Mouse (Mus musculus) forebrain, embryonic 15.5 days (tissue): Measurements from ENCODE around the gene Gramd1b. TPM values are rescaled to one million over a fixed set of nuclear protein-coding genes. Genes with fewer than 3 reads are reported as not detected.

Experiments used
- ATAC-seq: fragments of 200-750 bp; cut with Nextera tagmentation; replicated peaks from 2 replicates; pipeline ENCODE4 v1.8.0; 2017; ENCODE audit warnings: mild to moderate bottlenecking, moderate TSS enrichment, moderate library complexity
- H3K27ac ChIP-seq: fragments of 300-500 bp; sonication (generic); replicated peaks from 2 replicates; pipeline ENCODE4 v1.5.1; 2015; ENCODE audit warnings: mild to moderate bottlenecking, inconsistent platforms
- H3K27me3 ChIP-seq: fragments of 300-500 bp; sonication (generic); 2 replicates; pipeline ENCODE4 v1.6.1; 2015; ENCODE audit warnings: inconsistent platforms
- H3K36me3 ChIP-seq: fragments of 300-500 bp; sonication (generic); 2 replicates; pipeline ENCODE4 v1.6.1; 2015; ENCODE audit warnings: mild to moderate bottlenecking, inconsistent platforms
- H3K4me1 ChIP-seq: fragments of 300-500 bp; sonication (generic); 2 replicates; pipeline ENCODE4 v1.6.1; 2015; ENCODE audit warnings: inconsistent platforms
- H3K4me2 ChIP-seq: fragments of 300-500 bp; sonication (generic); replicated peaks from 2 replicates; pipeline ENCODE4 v1.6.1; 2015; ENCODE audit warnings: mild to moderate bottlenecking, inconsistent platforms
- H3K4me3 ChIP-seq: fragments of 300-500 bp; sonication (generic); 2 replicates; pipeline ENCODE4 v1.5.1; 2015; ENCODE audit warnings: mild to moderate bottlenecking, inconsistent platforms
- H3K9ac ChIP-seq: fragments of 300-500 bp; sonication (generic); replicated peaks from 2 replicates; pipeline ENCODE4 v1.6.1; 2015; ENCODE audit warnings: mild to moderate bottlenecking, inconsistent platforms
- H3K9me3 ChIP-seq: fragments of 300-500 bp; sonication (generic); 2 replicates; pipeline ENCODE4 v1.6.1; 2016; ENCODE audit warnings: inconsistent platforms
- WGBS: fragments of 180-500 bp; shearing (Covaris S2); methylation state at CpG from one replicate; pipeline ENCODE4 v1.1.7; 2015; ENCODE audit warnings: mixed read lengths; 5-methylcytosine and 5-hydroxymethylcytosine counted together
- polyA plus RNA-seq: library from polyadenylated mRNA; unstranded; fragments of >200 nt; fragmentation: Nextera tagmentation; extraction: Ambion mirVana; gene quantifications from 2 replicates; pipeline ENCODE4 v1.2.1, GENCODE M21; 2015

Gene Gramd1b
- polyA plus RNA-seq, 1 experiment from 2014 or later: 18.2 TPM

DNA sequence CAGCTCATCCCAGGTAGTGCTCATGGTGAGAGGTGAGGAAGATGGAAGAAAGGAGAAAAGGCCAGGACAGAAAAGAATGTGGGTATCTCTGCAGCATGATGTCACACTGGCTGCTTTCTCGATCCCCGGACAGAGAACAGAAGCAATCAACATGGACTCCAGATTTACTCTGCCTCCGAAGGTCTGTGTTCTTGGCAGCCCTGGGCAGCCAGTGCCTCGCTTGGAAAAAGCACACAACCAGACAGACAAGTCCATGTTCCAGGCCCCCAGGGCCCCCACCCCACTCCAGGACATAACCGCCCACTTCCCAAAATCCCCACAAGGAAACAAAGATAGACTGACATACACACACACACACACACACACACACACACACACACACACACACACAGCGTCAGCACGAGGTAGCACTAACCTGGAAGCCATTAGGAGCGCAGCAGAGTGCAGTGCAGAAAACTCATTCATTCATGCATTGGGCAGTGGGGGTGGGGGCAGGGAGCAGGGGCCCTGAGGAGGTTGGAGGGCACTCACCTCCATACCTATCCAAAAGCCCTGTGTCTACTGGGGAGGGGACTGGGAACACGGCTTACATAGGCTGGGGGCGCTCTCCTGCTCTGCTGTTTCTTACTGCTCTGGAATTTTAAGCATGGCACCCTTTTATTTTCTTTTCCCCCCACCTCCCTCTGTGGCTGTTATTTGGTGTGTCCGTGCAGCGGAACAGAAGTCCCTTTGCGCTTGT, 185.5 kb downstream of the Gramd1b start:
- H3K4me2 ChIP-seq: peak overlapping the region; percentile 77
- peak overlapping the region; percentile 96 for H3K27ac ChIP-seq
- peaks cover 57% of the 10 kb centered on the region for H3K4me1 ChIP-seq
- ATAC-seq: peak; percentile 71
- H3K9ac ChIP-seq: peak overlapping the region; percentile 61
- no peaks in the 10 kb centered on the region for H3K36me3 ChIP-seq
- no peaks in the 10 kb centered on the region for H3K9me3 ChIP-seq
- peak overlapping the region; percentile 47 for H3K4me3 ChIP-seq
- 12% methylated on average over 13 of the region's 13 CpGs for WGBS
- H3K27me3 ChIP-seq: no peaks in the 10 kb centered on the region

DNA sequence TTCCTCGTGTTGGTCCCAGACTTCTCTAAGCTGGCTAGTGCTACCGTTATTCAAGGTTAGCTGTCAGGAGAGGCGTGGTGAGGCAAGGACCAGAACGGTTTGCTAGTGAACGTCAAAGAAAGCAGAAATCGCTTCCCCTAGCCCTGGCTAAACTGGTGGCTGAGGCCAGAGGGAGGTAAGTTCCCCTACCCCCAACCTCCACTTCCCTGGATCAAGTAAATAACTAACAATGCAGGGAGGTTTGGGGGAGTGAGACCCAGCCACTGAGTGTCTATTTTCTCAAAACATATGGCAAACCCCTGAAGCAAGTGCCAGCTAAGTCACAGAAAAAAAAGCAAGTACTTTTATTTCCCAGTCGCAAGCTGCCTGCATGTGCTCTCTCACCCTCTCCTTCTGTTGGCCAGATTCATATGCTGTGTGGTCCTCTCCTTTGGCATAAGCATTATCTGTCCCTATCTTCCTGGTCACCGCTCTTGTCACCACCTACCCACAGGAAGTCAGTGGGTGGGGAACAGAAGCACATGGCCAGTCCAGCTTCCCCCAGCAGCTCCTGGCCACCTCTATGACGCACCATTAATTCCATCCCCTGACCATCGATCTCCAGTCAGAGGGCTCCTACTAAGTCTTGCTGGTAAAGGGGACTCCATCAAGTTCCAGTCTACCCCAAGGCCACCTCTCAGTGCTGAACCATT, 186.2 kb downstream of the Gramd1b start:
- peak overlapping the region; percentile 77 for H3K4me2 ChIP-seq
- peak overlapping the region; percentile 61 for H3K9ac ChIP-seq
- peak; percentile 0; the same call in 1 of the 2 replicates for ATAC-seq
- WGBS: 58% methylated on average over 10 of the region's 10 CpGs
- no peaks in the 10 kb centered on the region for H3K36me3 ChIP-seq
- H3K27me3 ChIP-seq: no peaks in the 10 kb centered on the region
- H3K4me3 ChIP-seq: peak overlapping the region; percentile 47
- peaks cover 59% of the 10 kb centered on the region for H3K4me1 ChIP-seq
- peak overlapping the region; percentile 96 for H3K27ac ChIP-seq
- no peaks in the 10 kb centered on the region for H3K9me3 ChIP-seq

GRCm38 (mm10) chr9:40343828-40344227, 187.4 kb downstream of the Gramd1b start:
- no peak for ATAC-seq
- Histone ChIP-seq H3K27me3 (no peaks in the 10 kb centered on the region), H3K36me3 (no peaks in the 10 kb centered on the region), H3K4me1 (peaks cover 69% of the 10 kb centered on the region), H3K9ac (no peak overlapping the region), H3K4me2 (peak overlapping the region; percentile 77), H3K9me3 (no peaks in the 10 kb centered on the region), H3K27ac (no peak overlapping the region), H3K4me3 (no peak overlapping the region)
- WGBS: 91% methylated on average over 7 of the region's 7 CpGs

GRCm38 (mm10) chr9:40343053-40343652, 188.0 kb downstream of the Gramd1b start:
- Histone ChIP-seq H3K4me1 (peaks cover 69% of the 10 kb centered on the region), H3K4me2 (peak overlapping the region; percentile 77; the same call in 1 of the 2 replicates), H3K4me3 (no peak overlapping the region), H3K9me3 (no peaks in the 10 kb centered on the region), H3K27me3 (no peaks in the 10 kb centered on the region), H3K9ac (no peak overlapping the region), H3K36me3 (no peaks in the 10 kb centered on the region), H3K27ac (no peak overlapping the region)
- ATAC-seq: no peak
- 90% methylated on average over 9 of the region's 9 CpGs for WGBS

DNA sequence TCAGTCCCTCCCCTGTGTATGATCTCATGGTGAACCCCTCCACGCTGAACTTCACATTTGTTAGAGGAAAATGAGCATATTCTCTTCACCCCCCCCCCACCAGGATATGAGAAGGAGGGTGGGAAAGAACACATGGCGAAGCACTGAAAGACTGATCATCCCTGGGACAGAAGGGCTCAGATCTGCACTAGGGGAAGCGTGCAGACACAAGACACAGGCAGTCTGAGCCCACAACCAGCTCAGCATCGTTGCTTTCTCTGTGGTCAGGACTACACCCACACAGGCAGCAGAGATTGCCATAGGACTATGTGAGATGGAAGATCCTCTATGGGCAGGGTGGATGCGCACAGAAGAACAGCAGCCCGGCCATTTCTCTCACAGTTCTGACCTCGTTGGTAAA, 189.1 kb downstream of the Gramd1b start:
- no peaks in the 10 kb centered on the region for H3K36me3 ChIP-seq
- WGBS: 85% methylated on average over 7 of the region's 7 CpGs
- H3K27ac ChIP-seq: no peak overlapping the region
- no peaks in the 10 kb centered on the region for H3K27me3 ChIP-seq
- H3K4me3 ChIP-seq: no peak overlapping the region
- no peak overlapping the region for H3K4me2 ChIP-seq
- H3K4me1 ChIP-seq: peaks cover 78% of the 10 kb centered on the region
- no peak overlapping the region for H3K9ac ChIP-seq
- no peak for ATAC-seq
- no peaks in the 10 kb centered on the region for H3K9me3 ChIP-seq

DNA sequence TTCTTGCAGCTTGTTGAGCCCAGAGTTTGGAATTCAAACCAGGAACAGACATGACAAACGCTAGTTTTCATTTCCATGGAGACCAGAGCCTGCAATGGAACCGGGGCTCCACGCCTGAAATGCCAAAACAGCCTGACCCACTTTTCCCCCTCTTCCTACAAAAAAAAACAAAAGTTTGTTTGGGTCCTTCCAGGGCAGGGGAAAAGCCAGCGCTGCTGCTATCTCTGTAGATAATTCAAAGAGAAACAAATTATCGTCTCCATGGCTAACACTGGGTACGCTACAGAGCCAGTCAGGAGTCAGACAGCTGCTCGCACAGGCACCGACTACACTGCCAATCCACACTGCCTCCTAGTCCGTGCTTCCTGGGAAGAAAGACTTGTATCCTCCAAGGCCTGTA, 191.6 kb downstream of the Gramd1b start:
- Histone ChIP-seq H3K27me3 (no peaks in the 10 kb centered on the region), H3K36me3 (no peaks in the 10 kb centered on the region), H3K9ac (no peak overlapping the region), H3K4me1 (peaks cover 71% of the 10 kb centered on the region), H3K4me3 (no peak overlapping the region), H3K27ac (0 out of 2 replicates have a peak overlapping the region, but pooled peaks have one; percentile 3), H3K4me2 (no peak overlapping the region), H3K9me3 (no peaks in the 10 kb centered on the region)
- whole genome bisulfite sequencing: 57% methylated on average over 9 of the region's 9 CpGs
- ATAC-seq: no peak

- H3K36me3 ChIP-seq: no peaks in the 10 kb centered on the region
- 47% methylated on average over 4 of the region's 4 CpGs for WGBS
- ATAC-seq: peak; percentile 23; the same call in 1 of the 2 replicates
These were observed 193.9 kb downstream of the Gramd1b start for GRCm38 (mm10) chr9:40337131-40337820.

GRCm38 (mm10) chr9:40336701-40337100, 194.5 kb downstream of the Gramd1b start:
- Histone ChIP-seq H3K4me3 (no peak overlapping the region), H3K4me1 (peaks cover 69% of the 10 kb centered on the region), H3K4me2 (no peak overlapping the region), H3K27ac (peak overlapping the region; percentile 73), H3K36me3 (no peaks in the 10 kb centered on the region), H3K9ac (no peak overlapping the region), H3K27me3 (no peaks in the 10 kb centered on the region), H3K9me3 (no peaks in the 10 kb centered on the region)
- WGBS: 33% methylated on average over 5 of the region's 5 CpGs
- peak; percentile 54 for ATAC-seq

More at GRCm38 (mm10) chr9:40337131-40337820, 193.9 kb downstream of the Gramd1b start:
- H3K9ac ChIP-seq: no peak overlapping the region
- H3K4me3 ChIP-seq: no peak overlapping the region
- H3K4me1 ChIP-seq: peaks cover 69% of the 10 kb centered on the region
- H3K9me3 ChIP-seq: no peaks in the 10 kb centered on the region
- no peak overlapping the region for H3K4me2 ChIP-seq
- H3K27ac ChIP-seq: peak overlapping the region; percentile 73
- no peaks in the 10 kb centered on the region for H3K27me3 ChIP-seq

- WGBS: 95% methylated on average over 2 of the region's 2 CpGs
These were observed 196.6 kb downstream of the Gramd1b start for GRCm38 (mm10) chr9:40334617-40335016.

DNA sequence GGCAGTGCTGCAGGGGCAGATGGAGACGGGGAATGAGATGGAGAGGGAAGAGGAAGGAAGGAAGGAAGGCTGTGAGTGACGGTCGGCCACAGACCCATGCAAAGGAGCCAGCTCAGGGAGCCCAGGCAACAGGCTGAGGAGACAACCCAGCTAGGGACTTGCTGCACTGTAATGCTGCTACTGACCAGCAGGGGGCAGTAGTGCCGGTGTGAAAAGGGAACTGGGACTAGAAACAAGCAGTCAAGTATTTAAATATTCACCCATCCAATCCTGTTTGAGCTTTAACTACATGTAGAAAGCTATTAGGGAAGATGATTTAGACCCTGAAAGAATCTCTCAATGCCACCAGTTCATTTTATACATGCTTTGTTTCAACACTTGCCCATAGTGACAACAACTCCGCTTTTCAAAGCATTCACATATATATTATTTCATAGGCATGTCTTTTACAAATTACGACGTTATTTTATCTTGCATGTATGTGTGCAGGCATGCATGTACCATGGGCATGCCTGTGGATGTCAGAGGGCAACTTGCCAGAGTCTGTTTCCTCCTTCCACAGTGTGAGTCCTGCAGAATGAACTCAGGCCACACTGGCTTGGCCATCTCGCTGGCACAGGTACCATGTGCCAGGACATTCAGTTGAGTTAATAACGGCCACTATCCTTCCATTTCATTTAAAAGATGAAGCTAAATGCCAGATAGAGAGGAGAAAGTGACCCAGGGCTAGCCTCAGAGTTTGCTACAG, 197.4 kb downstream of the Gramd1b start:
- WGBS: 59% methylated on average over 9 of the region's 9 CpGs
- Histone ChIP-seq H3K4me3 (no peak overlapping the region), H3K27ac (peak overlapping the region; percentile 86), H3K9me3 (no peaks in the 10 kb centered on the region), H3K4me1 (peaks cover 52% of the 10 kb centered on the region), H3K36me3 (peaks cover 10% of the 10 kb centered on the region; the same call in 1 of the 2 replicates), H3K4me2 (no peak overlapping the region), H3K9ac (no peak overlapping the region), H3K27me3 (no peaks in the 10 kb centered on the region)
- ATAC-seq: no peak

More at GRCm38 (mm10) chr9:40334617-40335016, 196.6 kb downstream of the Gramd1b start:
- no peaks in the 10 kb centered on the region for H3K9me3 ChIP-seq
- peaks cover 7% of the 10 kb centered on the region; the same call in 1 of the 2 replicates for H3K36me3 ChIP-seq
- H3K9ac ChIP-seq: no peak overlapping the region
- no peak overlapping the region for H3K4me3 ChIP-seq
- no peaks in the 10 kb centered on the region for H3K27me3 ChIP-seq
- ATAC-seq: no peak
- no peak overlapping the region for H3K27ac ChIP-seq
- no peak overlapping the region for H3K4me2 ChIP-seq
- peaks cover 58% of the 10 kb centered on the region for H3K4me1 ChIP-seq
